Mouse (Mus musculus): ENCODE measurements around the gene Adamts2. TPM values are rescaled to one million over a fixed set of nuclear protein-coding genes. Genes with fewer than 3 reads are reported as not detected.

The Adamts2 gene
- total RNA-seq, 2 experiments from 2014 or later: 8.2 to 12.6 TPM

DNA sequence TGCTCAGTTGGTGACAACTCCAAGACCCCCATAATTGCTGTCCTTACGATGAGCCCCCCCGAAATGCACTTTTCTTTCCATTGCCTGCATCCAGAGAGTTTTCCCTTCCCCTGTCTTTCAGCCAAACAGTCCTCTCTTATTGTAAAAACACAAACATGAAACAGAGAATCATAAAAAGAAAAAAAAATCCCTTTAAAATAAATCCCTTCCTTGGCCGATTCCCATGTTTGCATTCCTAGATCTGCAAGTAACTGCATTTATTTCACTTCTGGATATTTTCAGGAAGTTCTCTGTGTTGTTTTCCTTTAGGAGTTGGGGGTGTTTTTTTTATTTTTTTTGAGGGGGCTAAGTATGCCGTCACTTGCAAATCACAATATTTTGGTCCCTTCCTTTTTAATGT, 19.0 kb downstream of the Adamts2 start:
- intact Hi-C loops (cut with DNase I): no loop called here
- no peak for DNase-seq (ENCODE audit: low spot score in 2 of 2)

DNA sequence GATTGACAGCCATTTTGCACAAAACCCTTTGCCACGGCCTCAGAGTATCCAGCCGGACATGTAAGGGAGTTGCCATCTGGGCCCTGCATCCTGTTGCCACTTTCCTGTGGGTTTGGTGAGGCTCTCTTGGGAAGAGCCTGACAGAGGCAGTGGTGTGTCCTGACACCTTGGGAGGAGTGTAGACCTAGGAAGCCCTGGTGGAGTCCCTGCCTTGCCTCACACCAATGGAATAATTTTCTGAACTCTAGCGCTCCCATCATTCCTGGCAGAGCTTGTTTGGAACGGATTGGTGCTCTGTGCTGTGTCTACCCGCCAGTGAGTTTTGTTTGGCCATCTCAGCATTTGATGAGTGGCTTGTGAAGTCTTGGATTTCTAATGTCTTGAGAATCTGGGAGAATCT, 19.5 kb downstream of the Adamts2 start:
- no peak for DNase-seq (ENCODE audit: low spot score in 2 of 2)
- intact Hi-C loops (cut with DNase I): no loop called here

DNA sequence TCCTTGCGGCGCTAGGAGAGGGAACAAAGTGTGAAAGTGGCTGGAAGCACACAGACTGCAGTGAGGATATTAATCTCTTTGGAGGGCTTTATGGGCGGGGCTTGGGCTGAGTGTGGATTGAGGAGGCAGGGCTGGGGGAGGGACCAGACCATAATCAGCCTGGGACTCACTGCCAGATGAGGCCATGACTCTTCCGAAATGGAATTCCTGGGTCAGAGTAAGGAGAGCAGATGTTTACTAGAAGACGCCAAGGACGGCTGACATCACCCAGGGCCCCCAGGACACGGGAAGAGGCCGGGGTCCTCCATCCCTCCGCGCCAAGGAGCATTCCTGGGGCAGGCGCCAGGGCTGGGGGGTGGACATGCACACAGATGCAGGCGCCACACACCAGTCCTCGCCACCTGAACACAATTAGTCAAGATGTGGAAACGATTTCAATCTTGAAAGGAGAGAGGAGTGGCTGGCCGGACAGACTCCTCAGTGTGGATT, 20.4 kb downstream of the Adamts2 start:
- intact Hi-C loops (cut with DNase I): no loop called here
- no peak for DNase-seq (ENCODE audit: low spot score in 2 of 2)

DNA sequence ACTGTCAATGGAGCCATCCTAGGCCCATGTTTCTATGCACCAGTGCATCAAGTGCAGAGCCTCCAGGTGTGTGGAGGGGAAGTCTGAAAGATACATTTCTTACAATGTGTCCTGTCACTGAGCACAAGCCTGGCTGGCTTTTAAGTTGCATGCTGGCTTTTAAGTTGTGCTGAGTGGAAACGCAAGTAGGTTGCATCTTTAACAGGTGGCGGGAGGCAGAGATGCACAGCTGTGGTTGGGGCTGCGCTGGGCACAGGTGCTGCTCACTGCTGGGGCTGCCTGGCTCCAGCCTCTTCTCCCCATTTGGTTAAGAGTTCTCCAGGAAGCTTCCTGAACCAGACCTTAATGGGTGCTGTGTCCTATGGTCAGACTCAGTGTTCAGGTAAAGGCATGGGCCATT, 21.9 kb downstream of the Adamts2 start:
- intact Hi-C loops (cut with DNase I): no loop called here
- DNase-seq (ENCODE audit: low spot score in 2 of 2): no peak

DNA sequence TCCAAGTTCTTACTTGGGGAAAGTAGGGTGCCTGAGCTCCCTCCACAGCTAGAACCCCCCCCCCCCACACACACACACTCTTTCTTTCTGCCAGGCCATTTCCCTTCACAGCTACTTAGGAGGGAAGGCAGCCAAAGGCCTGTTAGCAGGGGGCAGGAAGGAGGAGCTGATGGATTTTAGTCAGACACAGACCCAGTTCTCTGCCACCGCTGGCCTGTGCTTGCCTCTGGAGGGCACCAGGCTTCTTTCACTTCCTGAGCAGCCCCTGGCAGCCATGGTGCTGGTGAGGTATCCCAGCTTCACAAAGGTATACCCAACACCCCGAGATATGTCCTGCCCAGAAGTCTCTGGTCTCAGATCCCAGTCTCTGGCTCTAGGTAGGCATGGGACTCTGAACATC, 22.4 kb downstream of the Adamts2 start:
- intact Hi-C loops (cut with DNase I): no loop called here
- no peak for DNase-seq (ENCODE audit: low spot score in 2 of 2)

DNA sequence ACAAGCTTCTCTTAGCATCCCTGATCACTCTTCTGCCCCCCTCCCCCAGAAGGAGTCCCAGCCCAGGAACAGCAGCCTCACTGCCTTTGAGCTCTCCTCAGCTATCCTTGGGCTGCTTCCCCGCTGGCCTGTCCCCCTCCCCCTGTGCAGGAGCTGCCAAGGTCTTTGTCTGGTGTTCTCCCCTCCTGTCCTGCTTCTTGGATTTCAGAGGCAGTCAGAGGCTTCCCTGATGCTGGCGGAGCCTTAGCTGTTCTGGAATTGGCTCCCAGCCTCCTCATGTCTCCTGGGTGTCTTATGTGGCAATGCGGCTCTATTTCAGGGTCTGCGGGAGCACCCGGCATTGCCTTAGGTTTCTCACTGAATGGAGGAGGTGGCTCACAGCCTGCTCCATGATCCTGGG, 22.8 kb downstream of the Adamts2 start:
- no peak for DNase-seq (ENCODE audit: low spot score in 2 of 2)
- intact Hi-C loops (cut with DNase I): no loop called here

DNA sequence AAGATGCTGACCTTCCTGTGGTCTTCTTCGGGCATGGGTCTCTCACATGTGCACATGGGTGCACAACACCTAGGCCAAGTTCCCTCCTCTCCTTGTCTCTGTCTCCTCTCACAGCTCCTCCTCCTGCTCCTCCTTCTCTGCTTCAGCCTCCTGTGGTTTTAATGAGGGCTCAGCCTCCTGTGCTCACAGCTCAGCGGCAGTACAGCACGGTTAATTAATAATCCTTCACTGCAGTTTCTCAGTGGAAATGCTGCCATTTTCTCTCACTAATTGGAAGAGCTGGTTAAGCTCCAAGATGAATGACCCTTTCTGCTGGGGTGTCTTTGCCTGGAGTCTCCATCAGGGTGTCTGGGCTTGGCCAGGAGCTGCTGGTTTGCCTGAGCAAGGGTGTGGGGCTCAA, 27.0 kb downstream of the Adamts2 start:
- DNase-seq (ENCODE audit: low spot score in 2 of 2): no peak
- intact Hi-C loops (cut with DNase I): no loop called here

DNA sequence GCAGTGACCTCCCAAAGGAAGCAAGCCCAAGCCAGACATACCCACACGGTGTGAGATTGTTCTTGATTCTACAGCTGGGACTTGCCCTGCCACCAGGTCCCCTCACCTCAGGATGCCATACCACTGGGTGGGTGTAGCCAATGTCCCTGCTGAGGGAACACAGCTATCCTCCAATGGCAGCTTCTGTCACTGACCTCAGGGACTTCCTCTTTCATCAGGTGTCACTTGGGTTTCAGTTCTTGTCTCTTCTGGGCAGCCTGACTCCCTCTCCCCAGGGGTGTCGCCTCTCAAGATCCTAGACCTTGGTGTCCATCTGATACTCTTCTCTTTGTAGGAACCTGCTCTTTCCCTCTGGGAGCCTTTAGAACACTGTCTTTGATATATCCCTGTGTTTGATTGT, 28.6 kb downstream of the Adamts2 start:
- DNase-seq (ENCODE audit: low spot score in 2 of 2): no peak
- intact Hi-C loops (cut with DNase I): no loop called here

DNA sequence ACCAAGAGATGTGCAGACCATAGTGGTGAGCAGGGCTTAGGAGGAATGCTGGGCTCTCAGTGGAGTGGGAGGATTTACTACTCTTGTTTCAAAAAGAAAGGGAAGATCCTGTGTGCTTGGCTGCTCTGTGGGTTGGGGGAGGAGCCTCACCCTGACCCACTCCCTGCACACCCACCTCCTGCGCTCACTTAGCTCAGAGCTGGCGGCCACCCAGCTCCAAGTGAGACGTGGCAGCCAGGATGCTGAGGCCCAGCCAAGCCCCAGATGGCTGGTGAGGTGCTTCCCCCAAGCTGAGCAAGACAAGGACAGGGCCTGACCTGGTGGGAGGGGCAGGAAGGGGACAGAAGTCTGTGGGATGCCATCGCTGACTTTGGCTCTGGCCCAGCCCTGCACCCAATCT, 30.4 kb downstream of the Adamts2 start:
- DNase-seq (ENCODE audit: low spot score in 2 of 2): peak; percentile 61 to 66
- intact Hi-C loops (cut with DNase I): no loop called here

DNA sequence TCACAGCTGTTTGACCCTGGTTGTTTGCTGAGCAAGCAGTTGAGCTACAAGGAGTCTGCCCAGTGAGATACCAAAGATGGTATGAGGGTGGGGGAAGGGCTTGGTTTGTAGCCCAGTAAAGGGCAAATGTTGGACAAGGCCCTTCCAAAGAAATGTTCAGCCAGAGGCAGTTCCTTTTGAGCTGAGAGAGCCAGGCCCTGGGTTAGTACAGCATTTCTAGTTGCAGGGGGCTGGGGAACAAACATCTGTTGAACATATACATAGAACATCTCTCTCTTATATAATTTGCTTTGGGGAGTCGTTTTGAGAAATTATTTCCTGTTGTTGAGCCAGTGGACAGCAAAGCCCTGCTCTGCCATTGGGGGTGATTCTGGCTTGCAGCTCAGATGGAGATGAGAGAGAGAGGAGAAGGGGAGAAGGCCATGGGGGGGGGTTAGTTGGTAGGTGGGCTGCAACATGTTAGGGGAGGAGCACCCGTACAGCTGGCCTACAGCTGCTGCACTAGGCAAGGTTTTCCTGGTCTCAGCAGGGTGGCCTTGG, 33.2 kb downstream of the Adamts2 start:
- intact Hi-C loops (cut with DNase I): no loop called here

DNA sequence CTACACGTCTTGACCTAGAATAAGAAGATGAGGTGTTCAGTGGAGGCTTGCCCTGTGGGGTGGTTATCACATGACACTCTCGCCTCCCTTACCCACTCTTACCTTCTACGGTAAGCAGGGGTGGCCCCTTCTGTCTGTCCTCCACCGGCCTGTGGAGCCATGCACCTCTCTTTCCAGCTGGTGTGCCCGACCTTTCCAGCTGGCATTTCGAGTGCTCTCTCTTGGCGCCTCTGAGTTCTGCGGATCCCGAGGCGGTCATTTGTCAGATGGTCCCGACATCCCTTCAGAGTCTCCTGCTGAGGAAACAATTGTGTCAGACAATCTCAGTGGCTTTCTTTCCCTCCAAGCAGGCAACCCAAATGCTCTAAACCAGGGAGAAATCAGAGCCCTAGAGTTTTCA, 35.1 kb downstream of the Adamts2 start:
- intact Hi-C loops (cut with DNase I): no loop called here
- no peak for DNase-seq (ENCODE audit: low spot score in 2 of 2)

More for the DNA sequence above, 33.2 kb downstream of the Adamts2 start:
- DNase-seq (ENCODE audit: low spot score in 2 of 2): no peak

DNA sequence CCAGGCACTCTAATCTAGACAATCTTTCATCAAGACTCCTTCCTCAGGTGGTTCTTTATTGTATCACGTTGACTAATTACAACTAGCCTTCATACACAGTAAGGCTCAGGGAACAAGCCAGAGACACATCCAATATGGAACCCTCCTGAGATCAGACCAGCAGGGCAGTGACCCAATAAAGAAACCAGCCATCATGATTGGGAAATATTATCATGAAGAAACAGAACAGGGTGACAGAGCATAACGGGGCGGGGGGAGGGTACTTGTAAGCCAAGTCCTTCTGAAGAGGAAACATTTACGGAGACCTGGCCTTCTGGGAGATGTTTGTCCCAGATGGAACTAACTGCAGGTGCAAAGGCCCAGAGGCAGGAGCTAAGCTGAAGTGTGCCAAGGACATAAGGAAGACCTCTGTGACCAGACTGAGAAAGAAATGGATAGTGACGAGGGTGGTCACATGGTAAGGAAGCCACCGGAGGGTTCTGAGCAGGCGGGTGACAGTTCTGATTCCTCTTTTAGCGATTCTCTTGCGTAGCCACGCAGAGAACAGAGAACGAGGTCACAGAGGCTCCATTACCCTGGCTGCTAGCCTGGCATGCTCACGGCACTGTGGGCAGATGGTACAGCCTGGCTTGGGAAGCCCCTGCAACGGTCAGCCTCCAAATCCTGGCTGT, 36.4 kb downstream of the Adamts2 start:
- intact Hi-C loops (cut with DNase I): no loop called here

DNA sequence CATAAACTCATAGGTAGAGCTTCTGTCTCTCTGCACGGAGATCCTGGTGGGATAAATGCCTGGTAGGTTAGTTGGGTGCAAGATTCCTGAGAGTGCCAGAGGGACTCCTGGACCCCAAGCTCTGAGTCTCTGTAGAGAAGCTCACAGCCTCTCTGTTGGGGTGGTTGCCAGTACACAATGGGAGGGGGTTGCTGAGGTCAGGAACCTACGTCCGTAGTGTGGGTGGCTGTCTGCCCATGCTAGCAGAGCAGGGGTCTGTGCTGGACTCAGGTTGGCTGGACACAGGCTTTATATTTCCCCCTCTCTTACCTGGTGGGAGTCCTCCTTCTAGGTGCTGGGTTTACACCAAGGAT, 37.0 kb downstream of the Adamts2 start:
- intact Hi-C loops (cut with DNase I): no loop called here
- no peak for DNase-seq (ENCODE audit: low spot score in 2 of 2)

More for the DNA sequence above, 36.4 kb downstream of the Adamts2 start:
- DNase-seq (ENCODE audit: low spot score in 2 of 2): no peak

DNA sequence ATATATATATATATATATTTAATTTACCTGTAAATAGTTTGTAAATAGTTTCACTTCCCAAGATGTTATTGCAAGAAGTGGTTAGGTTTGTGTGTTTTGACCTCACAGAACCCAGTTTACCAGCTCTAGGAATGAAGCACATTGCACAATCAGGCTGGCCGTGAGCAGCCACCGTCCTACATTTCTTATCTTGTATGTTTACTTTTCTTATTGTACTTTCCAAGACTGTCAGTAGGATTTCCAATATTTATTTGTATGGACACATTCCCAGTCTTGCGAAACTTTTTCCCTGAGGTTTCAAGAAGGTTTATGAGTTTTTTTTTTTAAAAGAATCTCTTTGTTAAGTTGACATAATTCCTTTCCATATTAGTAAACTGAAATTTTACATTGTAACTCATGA, 40.7 kb downstream of the Adamts2 start:
- DNase-seq (ENCODE audit: low spot score in 2 of 2): no peak
- intact Hi-C loops (cut with DNase I): no loop called here

DNA sequence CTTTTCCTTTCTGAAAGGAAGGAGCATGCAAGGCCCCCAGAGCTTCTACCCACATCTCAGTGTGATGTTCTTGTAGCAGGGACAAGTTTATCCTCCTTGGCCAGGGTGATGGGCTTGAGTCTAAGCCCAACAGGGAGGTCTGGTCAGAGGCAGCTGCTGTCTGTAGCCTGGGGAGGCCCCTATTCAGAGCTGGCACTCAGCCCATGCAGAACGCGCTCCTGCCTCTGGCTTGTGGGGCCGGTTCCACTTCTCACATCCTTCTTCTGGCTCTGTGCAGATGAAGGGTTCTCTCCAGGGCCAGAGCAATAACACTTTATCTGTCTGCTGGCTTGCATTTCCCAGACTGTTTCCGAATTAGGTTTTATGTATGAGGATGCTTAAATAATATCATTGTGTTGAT, 44.3 kb downstream of the Adamts2 start:
- intact Hi-C loops (cut with DNase I): no loop called here
- DNase-seq (ENCODE audit: low spot score in 2 of 2): no peak

DNA sequence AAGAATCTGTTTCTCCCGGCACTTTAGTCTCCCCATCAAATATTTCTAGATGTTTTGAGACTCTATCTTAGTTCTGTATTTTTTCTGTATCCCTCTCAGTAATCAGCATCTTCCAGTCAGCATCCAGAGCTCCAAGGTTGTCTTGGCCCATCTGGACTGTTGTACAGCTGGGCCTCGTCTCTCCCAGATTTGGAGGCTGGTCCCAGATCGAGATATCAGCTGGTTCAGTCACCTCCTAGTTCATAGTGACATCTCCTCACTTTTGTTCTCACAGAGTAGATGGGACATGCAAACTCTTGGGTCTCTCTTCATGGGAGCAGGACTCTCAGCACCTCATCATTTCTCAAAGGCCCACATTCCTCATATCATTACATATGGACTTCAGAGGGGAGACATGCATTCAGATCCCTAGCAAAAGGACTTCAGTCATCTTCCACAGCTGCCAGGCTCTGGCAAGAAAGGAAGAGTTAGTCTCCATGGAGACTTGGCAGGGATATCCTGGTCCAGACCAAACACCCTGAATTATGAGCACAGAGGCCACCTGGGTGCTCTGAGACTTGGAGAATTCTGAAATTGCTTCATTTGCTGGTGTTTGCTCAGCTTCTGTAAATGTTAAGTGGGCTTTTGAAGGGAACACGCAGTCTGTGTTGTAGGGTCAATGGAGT, 46.4 kb downstream of the Adamts2 start:
- intact Hi-C loops (cut with DNase I): no loop called here
- DNase-seq (ENCODE audit: low spot score in 2 of 2): no peak

DNA sequence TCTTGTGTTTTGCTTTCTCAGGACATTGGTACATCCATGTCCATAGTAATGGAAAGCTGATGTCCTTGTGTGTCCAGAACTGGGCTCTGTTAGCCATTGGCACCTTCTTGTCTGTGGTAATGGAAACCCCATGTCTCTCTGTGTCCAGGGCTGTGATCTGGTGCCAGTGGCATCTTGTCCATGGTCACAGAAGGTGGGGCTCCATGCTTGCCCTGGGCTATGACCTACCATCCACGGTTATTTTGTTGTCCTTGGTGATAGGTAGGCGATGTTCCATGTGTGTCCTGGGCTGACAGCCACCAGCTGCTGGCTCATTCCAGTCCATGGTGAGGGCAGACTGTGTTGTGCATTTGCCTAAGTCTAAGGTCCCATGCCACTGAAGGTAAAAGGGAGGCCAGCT, 48.2 kb downstream of the Adamts2 start:
- no peak for DNase-seq (ENCODE audit: low spot score in 2 of 2)
- intact Hi-C loops (cut with DNase I): no loop called here

DNA sequence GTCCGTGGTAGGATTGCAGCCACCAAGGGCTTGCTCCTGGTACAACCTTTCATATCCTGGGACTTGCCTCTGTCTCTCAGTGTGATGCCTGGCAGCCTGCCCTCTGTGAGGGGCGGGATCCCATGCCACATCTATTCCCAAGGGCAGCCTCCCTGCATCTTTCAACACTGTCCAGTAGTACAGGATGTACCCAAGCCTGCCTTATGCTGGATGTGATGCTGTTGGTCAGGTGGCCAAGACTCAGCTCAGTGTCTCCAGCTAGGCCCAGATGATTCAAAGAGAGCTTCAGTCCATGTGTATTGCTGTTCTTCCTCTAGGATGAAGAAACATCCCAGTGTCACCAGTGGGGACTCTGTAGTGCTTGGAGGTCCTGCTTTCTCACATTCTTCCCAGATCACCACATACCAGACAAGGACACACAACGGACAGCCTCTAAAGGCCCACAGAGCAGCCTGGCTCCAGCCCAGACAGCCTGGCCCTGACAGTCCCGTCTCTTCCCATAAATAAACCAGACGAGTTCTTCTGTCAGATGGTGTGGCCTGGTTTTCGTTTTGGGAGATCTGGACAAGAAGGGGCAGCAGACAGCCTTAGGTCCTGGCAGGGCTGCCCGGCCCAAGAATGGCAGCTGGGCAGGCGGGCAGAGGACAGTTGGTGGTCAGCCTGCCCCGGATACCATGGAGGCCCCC, 52.0 kb downstream of the Adamts2 start:
- no peak for DNase-seq (ENCODE audit: low spot score in 2 of 2)
- intact Hi-C loops (cut with DNase I): no loop called here

DNA sequence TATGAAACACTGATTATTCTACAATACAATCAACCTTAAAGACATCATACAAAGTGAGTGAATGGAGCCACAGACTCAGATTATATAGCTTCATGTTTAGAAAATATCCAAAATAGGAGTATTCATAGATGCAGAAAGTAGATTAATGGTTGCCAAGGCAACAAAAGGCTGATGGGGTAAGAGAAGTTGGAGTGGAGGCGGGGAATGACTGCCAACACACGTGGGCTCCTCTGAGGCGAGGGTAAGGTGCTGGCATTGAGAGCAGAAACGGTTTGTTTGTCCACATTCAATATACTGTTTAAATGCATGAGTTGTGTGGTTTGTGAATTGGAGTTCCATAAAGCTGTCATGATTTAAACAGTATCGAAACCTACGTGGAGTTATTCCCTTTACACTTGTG, 56.9 kb downstream of the Adamts2 start:
- intact Hi-C loops (cut with DNase I): no loop called here
- DNase-seq (ENCODE audit: low spot score in 2 of 2): no peak

DNA sequence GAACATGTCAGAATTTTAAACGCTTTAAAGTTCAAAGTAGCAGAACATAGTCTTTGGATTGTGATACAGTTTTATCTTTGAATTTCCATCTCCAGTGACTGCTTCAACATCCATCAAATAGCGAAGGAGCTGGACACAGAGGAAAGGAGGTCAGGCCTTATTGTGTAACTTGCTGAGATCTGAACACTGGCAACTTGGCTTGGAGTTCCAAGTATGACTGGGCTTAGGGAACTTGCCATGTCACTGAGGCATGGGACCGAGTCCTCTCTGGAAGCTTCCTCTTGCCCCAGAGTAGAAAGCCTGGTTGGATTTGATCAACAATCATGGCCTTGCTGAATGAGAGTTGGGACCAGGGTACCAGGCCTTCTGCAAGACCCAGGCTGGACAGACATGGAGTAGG, 60.3 kb downstream of the Adamts2 start:
- intact Hi-C loops (cut with DNase I): no loop called here
- DNase-seq (ENCODE audit: low spot score in 2 of 2): no peak

DNA sequence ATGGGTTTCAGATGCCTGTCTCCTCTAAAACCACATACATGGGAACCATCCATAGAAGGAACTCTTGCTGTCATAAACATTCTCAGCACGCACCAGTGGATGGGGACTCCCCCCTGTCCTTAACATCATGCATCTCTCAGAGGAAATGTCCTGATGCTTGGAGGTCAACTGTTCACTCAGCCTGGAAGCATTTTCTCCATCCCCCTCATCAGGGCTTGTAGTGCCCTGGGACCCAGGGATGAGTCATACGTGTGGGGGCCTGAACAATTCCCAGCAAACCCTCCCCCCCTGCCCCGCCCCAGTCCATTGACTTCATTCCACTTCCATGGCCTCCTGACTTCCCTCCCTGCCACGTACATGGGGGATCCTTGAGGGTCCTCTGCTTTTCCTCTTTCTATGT, 62.9 kb downstream of the Adamts2 start:
- intact Hi-C loops (cut with DNase I): no loop called here
- DNase-seq (ENCODE audit: low spot score in 2 of 2): no peak

Measured in left cerebral cortex, postnatal 36 days (tissue).